Mouse (Mus musculus): ENCODE data around the gene Epb41l2. TPM values are rescaled to one million over a fixed set of nuclear protein-coding genes. Genes with fewer than 3 reads are reported as not detected.

The Epb41l2 gene
- polyA plus RNA-seq, 1 experiment: 44.5 TPM

- TF ChIP-seq CTCF (IDR thresholded peaks at IDR 0.05; ENCODE audit: extremely low read depth, insufficient read depth, insufficient read length, insufficient replicate concordance): no peak
- TF ChIP-seq POLR2A (IDR thresholded peaks at IDR 0.05; ENCODE audit: low read depth, low read length): no peak
- no peak overlapping the region for H3K27ac ChIP-seq (ENCODE audit: insufficient read depth, low read length)
These were observed 24.8 kb downstream of the Epb41l2 start for GRCm38 (mm10) chr10:25384391-25384790.

GRCm38 (mm10) chr10:25385811-25386580, 26.4 kb downstream of the Epb41l2 start:
- Histone ChIP-seq H3K27ac (ENCODE audit: insufficient read depth, low read length) (no peak overlapping the region), H3K36me3 (ENCODE audit: control insufficient read depth, insufficient read depth, low read length) (no peaks in the 10 kb centered on the region), H3K4me3 (ENCODE audit: extremely low read depth, insufficient read depth, insufficient read length) (no peak overlapping the region), H3K27me3 (ENCODE audit: control insufficient read depth, insufficient read depth, low read length) (no peaks in the 10 kb centered on the region), H3K4me1 (ENCODE audit: control insufficient read depth, insufficient read depth, insufficient read length) (peaks cover 2% of the 10 kb centered on the region; the same call in 1 of the 2 replicates)
- 89% methylated on average over 13 of the region's 13 CpGs for WGBS
- no peak for DNase-seq (ENCODE audit: low read depth in 1 of 2, low spot score in 2 of 2)
- TF ChIP-seq CTCF (IDR thresholded peaks at IDR 0.05; ENCODE audit: extremely low read depth, insufficient read depth, insufficient read length, insufficient replicate concordance) (no peak), POLR2A (IDR thresholded peaks at IDR 0.05; ENCODE audit: low read depth, low read length) (no peak)

More at GRCm38 (mm10) chr10:25384391-25384790, 24.8 kb downstream of the Epb41l2 start:
- Histone ChIP-seq H3K27me3 (ENCODE audit: control insufficient read depth, insufficient read depth, low read length) (no peaks in the 10 kb centered on the region), H3K4me3 (ENCODE audit: extremely low read depth, insufficient read depth, insufficient read length) (no peak overlapping the region), H3K4me1 (ENCODE audit: control insufficient read depth, insufficient read depth, insufficient read length) (peaks cover 2% of the 10 kb centered on the region; the same call in 1 of the 2 replicates), H3K36me3 (ENCODE audit: control insufficient read depth, insufficient read depth, low read length) (peaks cover under 1% of the 10 kb centered on the region; the same call in 1 of the 2 replicates)
- no peak for DNase-seq (ENCODE audit: low read depth in 1 of 2, low spot score in 2 of 2)
- 91% methylated on average over 10 of the region's 10 CpGs for WGBS

- Histone ChIP-seq H3K27ac (ENCODE audit: insufficient read depth, low read length) (no peak overlapping the region), H3K36me3 (ENCODE audit: control insufficient read depth, insufficient read depth, low read length) (no peaks in the 10 kb centered on the region), H3K27me3 (ENCODE audit: control insufficient read depth, insufficient read depth, low read length) (no peaks in the 10 kb centered on the region), H3K4me1 (ENCODE audit: control insufficient read depth, insufficient read depth, insufficient read length) (peaks cover 2% of the 10 kb centered on the region; the same call in 1 of the 2 replicates), H3K4me3 (ENCODE audit: extremely low read depth, insufficient read depth, insufficient read length) (no peak overlapping the region)
- DNase-seq (ENCODE audit: low read depth in 1 of 2, low spot score in 2 of 2): no peak
- TF ChIP-seq CTCF (IDR thresholded peaks at IDR 0.05; ENCODE audit: extremely low read depth, insufficient read depth, insufficient read length, insufficient replicate concordance) (no peak), POLR2A (IDR thresholded peaks at IDR 0.05; ENCODE audit: low read depth, low read length) (no peak)
- WGBS: 90% methylated on average over 4 of the region's 4 CpGs
These were observed 27.3 kb downstream of the Epb41l2 start for GRCm38 (mm10) chr10:25386868-25387267.

GRCm38 (mm10) chr10:25387268-25387667, 27.7 kb downstream of the Epb41l2 start:
- no peak overlapping the region for H3K4me3 ChIP-seq (ENCODE audit: extremely low read depth, insufficient read depth, insufficient read length)
- 47% methylated on average over 4 of the region's 4 CpGs for WGBS
- H3K27ac ChIP-seq (ENCODE audit: insufficient read depth, low read length): no peak overlapping the region
- no peaks in the 10 kb centered on the region for H3K36me3 ChIP-seq (ENCODE audit: control insufficient read depth, insufficient read depth, low read length)
- TF ChIP-seq CTCF (IDR thresholded peaks at IDR 0.05; ENCODE audit: extremely low read depth, insufficient read depth, insufficient read length, insufficient replicate concordance) (no peak), POLR2A (IDR thresholded peaks at IDR 0.05; ENCODE audit: low read depth, low read length) (no peak)
- peaks cover 2% of the 10 kb centered on the region; the same call in 1 of the 2 replicates for H3K4me1 ChIP-seq (ENCODE audit: control insufficient read depth, insufficient read depth, insufficient read length)
- no peaks in the 10 kb centered on the region for H3K27me3 ChIP-seq (ENCODE audit: control insufficient read depth, insufficient read depth, low read length)
- no peak for DNase-seq (ENCODE audit: low read depth in 1 of 2, low spot score in 2 of 2)

GRCm38 (mm10) chr10:25392786-25393185, 33.2 kb downstream of the Epb41l2 start:
- TF ChIP-seq CTCF (IDR thresholded peaks at IDR 0.05; ENCODE audit: extremely low read depth, insufficient read depth, insufficient read length, insufficient replicate concordance) (no peak), POLR2A (IDR thresholded peaks at IDR 0.05; ENCODE audit: low read depth, low read length) (no peak)
- Histone ChIP-seq H3K4me1 (ENCODE audit: control insufficient read depth, insufficient read depth, insufficient read length) (peaks cover 5% of the 10 kb centered on the region; the same call in 1 of the 2 replicates), H3K4me3 (ENCODE audit: extremely low read depth, insufficient read depth, insufficient read length) (no peak overlapping the region), H3K27ac (ENCODE audit: insufficient read depth, low read length) (no peak overlapping the region), H3K27me3 (ENCODE audit: control insufficient read depth, insufficient read depth, low read length) (no peaks in the 10 kb centered on the region), H3K36me3 (ENCODE audit: control insufficient read depth, insufficient read depth, low read length) (no peaks in the 10 kb centered on the region)
- 95% methylated on average over 7 of the region's 7 CpGs for WGBS
- no peak for DNase-seq (ENCODE audit: low read depth in 1 of 2, low spot score in 2 of 2)

- WGBS: 81% methylated on average over 1 of the region's 1 CpGs
- no peak overlapping the region for H3K27ac ChIP-seq (ENCODE audit: insufficient read depth, low read length)
- no peak overlapping the region for H3K4me3 ChIP-seq (ENCODE audit: extremely low read depth, insufficient read depth, insufficient read length)
- TF ChIP-seq CTCF (IDR thresholded peaks at IDR 0.05; ENCODE audit: extremely low read depth, insufficient read depth, insufficient read length, insufficient replicate concordance): no peak
- TF ChIP-seq POLR2A (IDR thresholded peaks at IDR 0.05; ENCODE audit: low read depth, low read length): no peak
- H3K36me3 ChIP-seq (ENCODE audit: control insufficient read depth, insufficient read depth, low read length): no peaks in the 10 kb centered on the region
- H3K27me3 ChIP-seq (ENCODE audit: control insufficient read depth, insufficient read depth, low read length): no peaks in the 10 kb centered on the region
- no peak for DNase-seq (ENCODE audit: low read depth in 1 of 2, low spot score in 2 of 2)
- H3K4me1 ChIP-seq (ENCODE audit: control insufficient read depth, insufficient read depth, insufficient read length): peaks cover 5% of the 10 kb centered on the region; the same call in 1 of the 2 replicates
These were observed 34.1 kb downstream of the Epb41l2 start for GRCm38 (mm10) chr10:25393721-25394120.

All from spleen, adult 2 months (tissue).